Mouse (Mus musculus) c-Kit-positive CD71-positive TER-119-negative erythroid progenitor cells, embryonic 14.5 days (primary cell): ENCODE results near the gene Kctd11.

Experiments used
- DNase-seq: peaks from one replicate; pipeline ENCODE4 v3.0.0-alpha.2; 2013; ENCODE audit warnings: low read depth

Kctd11 gene

GRCm38 (mm10) chr11:69912716-69913530, 31.7 kb upstream of the Kctd11 start:
- no peak for DNase-seq

GRCm38 (mm10) chr11:69911701-69912100, 30.5 kb upstream of the Kctd11 start:
- no peak for DNase-seq

- DNase-seq = no peak
These were observed 29.8 kb upstream of the Kctd11 start for GRCm38 (mm10) chr11:69910781-69911560.

GRCm38 (mm10) chr11:69910177-69910576, 29.0 kb upstream of the Kctd11 start:
- no peak for DNase-seq

- DNase-seq = no peak
These were observed 28.0 kb upstream of the Kctd11 start for GRCm38 (mm10) chr11:69909174-69909573.

GRCm38 (mm10) chr11:69908645-69909044, 27.4 kb upstream of the Kctd11 start:
- DNase-seq = no peak

GRCm38 (mm10) chr11:69904311-69904710, 23.1 kb upstream of the Kctd11 start:
- DNase-seq = no peak

GRCm38 (mm10) chr11:69902972-69903371, 21.8 kb upstream of the Kctd11 start:
- no peak for DNase-seq

- DNase-seq = no peak
These were observed 20.8 kb upstream of the Kctd11 start for GRCm38 (mm10) chr11:69901993-69902392.

GRCm38 (mm10) chr11:69901406-69901846, 20.2 kb upstream of the Kctd11 start:
- peak; percentile 95 for DNase-seq

- peak; percentile 96 for DNase-seq
These were observed 19.5 kb upstream of the Kctd11 start, which contains the start of the genes 2810408A11Rik and Neurl4 for GRCm38 (mm10) chr11:69900471-69901405. Gene 2810408A11Rik (minus strand): TSS chr11:69900987. Gene Neurl4 (plus strand): TSS chr11:69901072.

- no peak for DNase-seq
These were observed 18.7 kb upstream of the Kctd11 start for GRCm38 (mm10) chr11:69899870-69900269.

- no peak for DNase-seq
These were observed 14.1 kb upstream of the Kctd11 start, which contains the start of gene Acap1 for GRCm38 (mm10) chr11:69895291-69895690. Gene Acap1 (minus strand): TSS chr11:69895539.

- no peak for DNase-seq
These were observed 13.5 kb upstream of the Kctd11 start for GRCm38 (mm10) chr11:69894671-69895070.

GRCm38 (mm10) chr11:69891482-69891881, 10.3 kb upstream of the Kctd11 start:
- no peak for DNase-seq

- peak; percentile 55 for DNase-seq
These were observed 5.9 kb upstream of the Kctd11 start for GRCm38 (mm10) chr11:69886907-69887635.

GRCm38 (mm10) chr11:69884663-69885062, 3.5 kb upstream of the Kctd11 start:
- DNase-seq = no peak

GRCm38 (mm10) chr11:69884240-69884639, 3.0 kb upstream of the Kctd11 start:
- DNase-seq = no peak

GRCm38 (mm10) chr11:69883527-69884151, 2.4 kb upstream of the Kctd11 start:
- no peak for DNase-seq

- no peak for DNase-seq
These were observed 1.9 kb upstream of the Kctd11 start for GRCm38 (mm10) chr11:69883066-69883465.
